Mouse (Mus musculus): ENCODE measurements around the gene Hnmt.
"Not testable (repeated sequence)": the region's sequence is repeated elsewhere in the genome, so short reads cannot be mapped to it uniquely, and the experiment has no call there.

Gene Hnmt

DNA sequence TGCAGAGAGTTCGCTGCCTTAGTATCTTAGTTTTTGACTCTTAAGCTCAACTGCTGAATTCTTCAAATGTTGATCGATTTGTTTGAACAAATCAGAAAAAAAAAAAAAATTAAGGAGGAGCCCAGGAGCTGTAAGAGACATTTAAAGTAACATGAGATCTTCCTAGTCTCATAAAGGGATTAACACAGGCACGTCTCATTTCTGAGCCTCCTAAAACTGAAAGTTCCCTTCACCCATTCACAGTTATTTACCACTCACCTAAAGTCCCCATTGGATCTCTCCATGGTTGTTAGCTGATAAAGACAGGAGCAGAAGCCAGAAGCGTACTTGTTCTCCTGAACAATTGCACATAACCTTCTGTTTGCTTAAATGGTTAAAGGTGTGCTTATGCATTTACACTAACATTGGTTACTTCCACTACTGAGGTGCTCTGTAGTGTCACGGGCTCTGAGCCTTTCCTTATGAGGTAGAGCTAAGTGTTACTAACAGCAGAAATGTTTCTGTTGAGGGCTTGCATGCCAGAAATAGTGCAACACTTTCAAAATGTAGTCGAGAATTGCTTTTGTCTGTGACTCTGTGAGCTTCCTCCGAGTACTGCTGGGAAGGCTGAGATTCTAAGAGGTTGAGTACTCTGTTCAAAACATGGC lies at the start of gene Hnmt:
Gene Hnmt (minus strand): TSS at position 51 of the 647 bp plus-strand sequence.
- no peak for DNase-seq (ENCODE audit: low spot score in 2 of 2)

DNA sequence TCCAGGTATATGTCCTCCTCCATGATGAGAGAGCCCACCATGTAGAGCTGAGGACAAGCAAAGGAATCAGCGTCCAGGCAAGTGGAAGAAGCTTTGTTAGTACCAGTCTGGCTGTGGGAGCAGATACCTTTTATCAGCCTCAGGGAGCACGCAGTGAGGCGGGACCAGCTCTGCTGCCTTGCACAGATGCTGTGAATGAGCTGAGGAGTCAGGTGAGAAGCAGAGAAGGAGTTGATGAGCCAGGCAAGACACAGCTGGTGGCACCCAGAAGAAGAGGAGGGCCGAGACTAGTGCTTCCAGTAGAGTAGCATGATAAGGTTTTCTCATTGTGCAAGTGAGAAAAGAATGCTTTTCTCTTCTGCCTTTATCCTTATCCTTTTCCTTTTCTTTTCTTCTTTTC lies 47.3 kb upstream of the Hnmt start, which contains the start of gene Tbpl2:
Gene Tbpl2 (minus strand): TSS at position 101 of the 400 bp plus-strand sequence.
- DNase-seq (ENCODE audit: low spot score in 2 of 2): no peak

GRCm38 (mm10) chr2:24090921-24091320 lies 41.7 kb upstream of the Hnmt start:
- no peak for DNase-seq (ENCODE audit: low spot score in 2 of 2)

DNA sequence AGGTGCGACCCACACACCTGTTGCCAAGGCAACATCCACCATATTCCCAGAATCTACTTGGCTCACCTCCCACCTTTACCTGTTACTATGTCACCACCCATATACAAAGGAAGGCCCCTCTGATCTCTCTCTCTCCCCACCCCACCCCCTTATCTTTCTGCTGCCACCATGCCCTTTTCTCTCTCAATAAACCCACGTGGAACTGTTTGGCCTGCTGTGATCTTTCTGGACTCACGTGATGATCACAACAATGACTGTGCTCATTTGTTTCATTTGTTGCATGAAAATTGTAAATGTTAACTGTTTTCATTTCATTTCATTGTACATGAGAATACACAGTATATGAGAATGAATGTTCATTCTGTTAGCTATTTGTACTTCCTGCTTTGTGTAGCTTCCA lies 1.3 kb upstream of the Hnmt start:
- no peak for DNase-seq (ENCODE audit: low spot score in 2 of 2)

- DNase-seq (ENCODE audit: low spot score in 2 of 2): no peak
These were observed 605 bp downstream of the Hnmt start for GRCm38 (mm10) chr2:24048480-24049097.

DNA sequence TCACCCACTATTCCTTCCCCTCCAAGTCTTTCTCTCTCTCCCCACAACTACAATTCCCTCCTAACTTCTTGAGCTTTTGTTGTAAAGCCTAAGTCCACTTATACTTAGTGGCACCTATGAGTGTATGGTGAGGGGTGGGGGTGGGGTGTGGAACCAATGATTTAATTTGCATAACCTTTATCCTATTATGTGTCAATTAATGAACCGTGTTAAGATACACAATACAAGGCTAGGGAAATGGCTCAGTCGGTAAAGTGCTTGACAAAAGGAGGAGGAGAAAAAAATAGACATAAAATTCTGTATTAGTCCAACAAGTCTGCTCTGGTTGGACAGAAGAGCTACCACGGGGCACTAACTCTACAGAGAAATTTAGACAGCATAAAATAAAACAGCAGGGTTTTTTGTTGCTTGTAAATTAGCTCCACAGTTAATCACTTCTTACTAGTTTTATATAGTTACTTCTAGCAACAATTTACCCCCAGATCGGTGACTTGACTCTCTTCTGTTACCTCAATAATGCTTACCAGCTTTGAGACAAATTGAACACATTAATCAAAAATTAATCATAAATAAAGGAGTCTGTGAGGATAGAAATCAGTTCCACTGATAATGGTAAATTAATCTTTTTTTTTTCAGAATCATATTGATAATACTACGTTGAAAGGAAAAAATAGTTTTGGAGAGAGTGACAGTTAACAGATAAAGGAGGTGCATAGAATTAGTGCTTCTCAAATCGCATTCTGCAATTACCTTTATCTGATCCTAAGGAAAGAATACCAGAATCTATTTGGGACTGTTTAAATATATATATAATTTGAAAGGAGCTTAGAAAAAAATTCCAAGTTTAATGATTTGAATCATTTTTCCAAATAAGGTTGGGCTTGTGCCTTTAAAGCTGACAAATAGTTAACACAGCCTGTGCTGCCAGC lies 1.4 kb downstream of the Hnmt start:
- DNase-seq (ENCODE audit: low spot score in 2 of 2): no peak

DNA sequence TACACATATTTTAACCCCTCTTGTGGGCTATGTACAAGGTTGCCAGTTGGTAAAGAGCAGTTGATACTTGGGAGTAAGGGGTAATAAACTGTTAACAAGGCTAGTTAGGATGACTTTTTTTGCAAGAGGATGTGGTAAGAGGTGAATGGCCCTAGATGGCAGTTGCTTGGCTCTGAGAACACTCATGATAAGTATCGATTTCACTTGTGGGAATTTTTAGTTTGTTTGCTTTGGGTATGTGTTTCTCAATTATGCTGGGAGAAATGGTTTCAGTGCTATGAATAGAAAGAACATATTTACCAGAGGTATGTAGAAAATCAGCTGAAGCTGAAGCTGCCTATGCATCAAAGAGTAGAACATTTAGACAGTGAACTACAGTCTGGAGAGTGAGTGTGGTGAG lies 6.3 kb downstream of the Hnmt start:
- DNase-seq (ENCODE audit: low spot score in 2 of 2): no peak

DNA sequence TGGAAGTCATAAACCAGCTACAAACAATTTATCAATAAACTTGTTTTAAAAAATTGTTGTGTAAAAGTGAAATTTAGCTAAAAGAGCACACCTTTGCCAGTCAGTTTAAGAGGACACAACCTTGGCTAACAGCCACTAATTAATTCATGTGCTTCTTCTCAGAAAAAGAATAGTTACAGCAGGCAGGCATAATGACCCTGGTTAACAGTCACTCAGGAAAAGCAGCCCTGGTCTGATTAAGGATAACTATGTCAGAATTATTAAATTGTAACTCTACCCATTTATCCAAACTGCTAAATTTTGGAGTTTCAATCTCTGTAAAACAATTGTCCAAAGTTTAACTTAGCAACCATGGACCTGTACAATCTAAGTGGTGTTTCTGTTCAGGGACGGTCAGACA lies 8.7 kb downstream of the Hnmt start:
- DNase-seq (ENCODE audit: low spot score in 2 of 2): no peak

- DNase-seq (ENCODE audit: low spot score in 2 of 2): not testable (repeated sequence)
These were observed 29.8 kb downstream of the Hnmt start for GRCm38 (mm10) chr2:24019386-24019785.

- DNase-seq (ENCODE audit: low spot score in 2 of 2): no peak
These were observed 30.2 kb downstream of the Hnmt start for GRCm38 (mm10) chr2:24018966-24019365.

GRCm38 (mm10) chr2:24014957-24015356 lies 34.2 kb downstream of the Hnmt start:
- DNase-seq (ENCODE audit: low spot score in 2 of 2): no peak

DNA sequence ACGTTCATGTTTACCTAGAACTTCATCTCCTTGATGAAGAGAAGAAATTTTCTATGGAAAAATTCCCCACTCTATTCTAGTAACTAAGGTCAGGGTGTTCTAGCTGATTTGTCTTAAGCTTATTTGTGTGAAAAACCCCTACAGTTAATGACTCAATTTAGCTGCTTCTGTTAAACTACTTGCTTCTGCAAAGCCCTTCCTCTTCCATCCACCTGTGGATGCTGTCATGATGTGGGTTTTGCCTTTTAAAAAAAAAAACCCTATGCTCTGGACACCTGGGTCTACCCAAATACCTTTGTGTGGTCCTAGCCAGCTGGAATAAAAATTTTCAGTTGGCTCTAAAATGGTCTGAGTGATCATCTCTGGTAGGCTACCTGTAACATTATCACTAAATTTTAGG lies 49.9 kb downstream of the Hnmt start:
- DNase-seq (ENCODE audit: low spot score in 2 of 2): no peak

GRCm38 (mm10) chr2:23998836-23999235 lies 50.4 kb downstream of the Hnmt start:
- no peak for DNase-seq (ENCODE audit: low spot score in 2 of 2)

DNA sequence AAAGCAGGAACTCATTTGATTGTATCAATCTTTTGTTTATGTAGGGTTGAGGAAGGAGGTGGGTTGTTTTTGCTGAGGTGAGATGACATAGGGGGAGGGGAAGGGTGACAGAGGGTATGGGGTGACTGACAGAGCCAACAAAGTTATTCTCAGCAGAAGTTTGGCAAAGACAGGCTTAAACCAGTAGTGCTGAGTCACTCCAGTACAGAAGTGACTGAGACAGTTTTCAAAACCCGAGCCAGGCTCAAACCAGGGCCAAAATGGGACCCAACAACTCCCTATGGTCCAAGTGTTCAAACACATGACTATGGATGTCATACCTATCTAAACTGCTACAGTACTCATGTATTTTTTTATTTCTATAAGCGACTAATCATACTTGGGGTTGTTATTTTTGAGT lies 52.4 kb downstream of the Hnmt start:
- DNase-seq (ENCODE audit: low spot score in 2 of 2): no peak

- not testable (repeated sequence) for DNase-seq (ENCODE audit: low spot score in 2 of 2)
These were observed 59.1 kb downstream of the Hnmt start for GRCm38 (mm10) chr2:23990034-23990573.

GRCm38 (mm10) chr2:23987283-23987682 lies 61.9 kb downstream of the Hnmt start:
- DNase-seq (ENCODE audit: low spot score in 2 of 2): no peak

DNA sequence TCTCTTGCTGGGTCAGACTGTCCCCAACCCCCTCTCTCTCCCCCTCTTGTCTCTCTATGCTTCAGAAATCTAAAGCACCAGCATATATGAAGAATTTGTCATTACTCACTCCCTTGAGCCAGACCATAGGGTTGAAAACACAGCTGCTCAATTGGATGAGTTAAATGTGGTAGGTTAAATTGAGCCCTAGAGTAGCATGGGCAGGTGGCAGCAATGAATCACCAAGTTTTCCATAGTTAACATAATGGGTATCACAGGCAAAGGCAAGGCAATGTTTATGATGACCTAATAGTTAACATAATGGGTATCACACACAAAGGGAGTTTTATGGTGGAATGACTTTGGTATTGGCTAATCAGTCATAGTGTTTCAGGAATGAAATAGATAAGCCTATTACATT lies 65.9 kb downstream of the Hnmt start:
- no peak for DNase-seq (ENCODE audit: low spot score in 2 of 2)

- DNase-seq (ENCODE audit: low spot score in 2 of 2): no peak
These were observed 66.3 kb downstream of the Hnmt start for GRCm38 (mm10) chr2:23982860-23983259.

DNA sequence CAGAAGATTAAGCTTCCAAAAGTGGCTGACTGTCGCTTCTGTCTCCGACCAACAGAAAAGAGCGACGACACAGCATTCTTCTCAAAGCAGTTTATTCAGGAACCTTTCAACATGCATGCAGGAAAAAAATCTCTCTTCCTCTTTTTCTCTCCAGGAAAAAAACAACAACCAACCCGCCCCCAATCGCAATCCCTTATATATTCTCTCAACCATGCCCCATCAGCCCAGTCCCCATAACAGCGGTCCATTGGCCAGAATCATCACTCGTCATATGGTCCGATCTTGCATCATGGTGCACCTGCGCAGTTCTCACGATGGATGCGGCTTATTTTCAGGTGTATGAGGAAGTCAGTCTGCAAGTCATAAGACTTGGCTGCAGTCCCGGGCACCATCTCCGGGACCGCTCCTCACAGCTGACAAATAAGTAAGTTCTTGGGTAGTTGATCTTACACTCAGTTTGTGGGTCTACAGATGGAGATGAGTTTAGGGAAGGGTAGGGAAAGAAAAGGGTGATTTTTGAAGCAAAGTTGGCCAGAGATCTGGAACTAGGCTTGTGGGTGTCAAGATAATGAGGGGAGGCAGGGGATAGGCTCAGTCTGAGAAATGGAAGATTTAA lies 88.4 kb downstream of the Hnmt start:
- DNase-seq (ENCODE audit: low spot score in 2 of 2): not testable (repeated sequence)

Data from thymus, postnatal 10 days (tissue).